Mouse (Mus musculus) mature B cell (primary cell): ENCODE measurements around the gene Myom3.

Experiments used
- in situ Hi-C: fragments of 300-500 bp; cut with MboI; formaldehyde crosslinking; loops from 2 replicates; pipeline ENCODE4 v1.14.3; 2019

Myom3 gene

GRCm38 (mm10) chr4:135814896-135815295 lies 55.4 kb downstream of the Myom3 start:
- in situ Hi-C loops = no loop called here

- in situ Hi-C loops = no loop called here
These were observed 57.5 kb downstream of the Myom3 start for GRCm38 (mm10) chr4:135816905-135817622.

- in situ Hi-C loops = no loop called here
These were observed 58.9 kb downstream of the Myom3 start for GRCm38 (mm10) chr4:135818366-135818765.

GRCm38 (mm10) chr4:135819826-135820526 lies 60.5 kb downstream of the Myom3 start:
- in situ Hi-C loops = no loop called here

GRCm38 (mm10) chr4:135821772-135822171 lies 62.3 kb downstream of the Myom3 start:
- in situ Hi-C loops = no loop called here

GRCm38 (mm10) chr4:135823298-135823697 lies 63.8 kb downstream of the Myom3 start:
- in situ Hi-C loops = no loop called here

- in situ Hi-C loops = no loop called here
These were observed 64.7 kb downstream of the Myom3 start for GRCm38 (mm10) chr4:135824254-135824653.

GRCm38 (mm10) chr4:135828491-135828890 lies 69.0 kb downstream of the Myom3 start:
- in situ Hi-C loops = no loop called here

- in situ Hi-C loops = no loop called here
These were observed 72.6 kb downstream of the Myom3 start for GRCm38 (mm10) chr4:135832070-135832469.

GRCm38 (mm10) chr4:135833301-135834123 lies 74.0 kb downstream of the Myom3 start:
- in situ Hi-C loops = no loop called here

GRCm38 (mm10) chr4:135834124-135834717 lies 74.7 kb downstream of the Myom3 start:
- in situ Hi-C loops = no loop called here

- in situ Hi-C loops = no loop called here
These were observed 79.4 kb downstream of the Myom3 start for GRCm38 (mm10) chr4:135838925-135839292.

- in situ Hi-C loops = no loop called here
These were observed 79.9 kb downstream of the Myom3 start for GRCm38 (mm10) chr4:135839293-135840011.

GRCm38 (mm10) chr4:135844400-135844799 lies 84.9 kb downstream of the Myom3 start:
- in situ Hi-C loops = no loop called here

- in situ Hi-C loops = no loop called here
These were observed 88.1 kb downstream of the Myom3 start for GRCm38 (mm10) chr4:135847581-135847980.

- in situ Hi-C loops = no loop called here
These were observed 91.0 kb downstream of the Myom3 start for GRCm38 (mm10) chr4:135850411-135851095.

GRCm38 (mm10) chr4:135851942-135852341 lies 92.4 kb downstream of the Myom3 start:
- in situ Hi-C loops = no loop called here

- in situ Hi-C loops = no loop called here
These were observed 94.6 kb downstream of the Myom3 start for GRCm38 (mm10) chr4:135853987-135854546.

GRCm38 (mm10) chr4:135854630-135855029 lies 95.1 kb downstream of the Myom3 start:
- in situ Hi-C loops = no loop called here

- in situ Hi-C loops = no loop called here
These were observed 95.6 kb downstream of the Myom3 start for GRCm38 (mm10) chr4:135855080-135855479.
